Mouse (Mus musculus) forebrain, embryonic 11.5 days (tissue): ENCODE results near the gene Spns2. TPM values are rescaled to one million over a fixed set of nuclear protein-coding genes. Genes with fewer than 3 reads are reported as not detected.
"Not testable (repeated sequence)": the region's sequence is repeated elsewhere in the genome, so short reads cannot be mapped to it uniquely, and the experiment has no call there.

Experiments
- ATAC-seq: fragments of 200-750 bp; cut with Nextera tagmentation; replicated peaks from 2 replicates; pipeline ENCODE4 v1.8.0; 2017; ENCODE audit warnings: moderate TSS enrichment; ENCODE audit not compliant: low FRiP score
- DNase-seq: peaks from one replicate; pipeline ENCODE4 v3.0.0-alpha.2; 2017; ENCODE audit warnings: low spot score
- H3K27ac ChIP-seq: fragments of 300-500 bp; sonication (generic); 2 replicates; pipeline ENCODE4 v1.5.1; 2014; ENCODE audit warnings: low read depth, low read length
- H3K27me3 ChIP-seq: fragments of 300-500 bp; sonication (generic); 2 replicates; pipeline ENCODE4 v1.6.1; 2014; ENCODE audit warnings: mild to moderate bottlenecking, low read length, mixed read lengths; ENCODE audit not compliant: control insufficient read depth, insufficient read depth
- H3K36me3 ChIP-seq: fragments of 300-500 bp; sonication (generic); 2 replicates; pipeline ENCODE4 v1.6.1; 2014; ENCODE audit warnings: mild to moderate bottlenecking, low read length, moderate library complexity, mixed read lengths; ENCODE audit not compliant: control insufficient read depth, insufficient read depth
- H3K4me1 ChIP-seq: fragments of 300-500 bp; sonication (generic); replicated peaks from 2 replicates; pipeline ENCODE4 v1.6.1; 2014; ENCODE audit warnings: low read length, mixed read lengths; ENCODE audit not compliant: control insufficient read depth, insufficient read depth
- H3K4me2 ChIP-seq: fragments of 300-500 bp; sonication (generic); 2 replicates; pipeline ENCODE4 v1.6.1; 2014; ENCODE audit warnings: low read depth, mild to moderate bottlenecking, low read length, moderate library complexity, mixed read lengths; ENCODE audit not compliant: severe bottlenecking
- H3K4me3 ChIP-seq: fragments of 300-500 bp; sonication (generic); 2 replicates; pipeline ENCODE4 v1.5.1; 2014; ENCODE audit warnings: low read depth, low read length
- H3K9ac ChIP-seq: fragments of 300-500 bp; sonication (generic); 2 replicates; pipeline ENCODE4 v1.6.1; 2014; ENCODE audit warnings: low read length
- H3K9me3 ChIP-seq: fragments of 300-500 bp; sonication (generic); 2 replicates; pipeline ENCODE4 v1.6.1; 2016; ENCODE audit warnings: low read length, mixed read lengths; ENCODE audit not compliant: control insufficient read depth
- WGBS: fragments of 180-500 bp; shearing (Covaris S2); extraction: QIAGEN DNeasy Blood & Tissue Kit; methylation state at CpG from one replicate; pipeline ENCODE4 v1.1.7; 2014; 5-methylcytosine and 5-hydroxymethylcytosine counted together
- polyA plus RNA-seq: library from polyadenylated mRNA; unstranded; fragments of >200 nt; fragmentation: Nextera tagmentation; extraction: Ambion mirVana; gene quantifications from 2 replicates; pipeline ENCODE4 v1.2.1, GENCODE M21; 2014

Spns2 gene
- polyA plus RNA-seq, 1 experiment from 2014 or later, result 4.0 TPM

GRCm38 (mm10) chr11:72430311-72431068, 59.2 kb downstream of the Spns2 start:
- H3K36me3 ChIP-seq, H3K4me2 ChIP-seq, H3K27ac ChIP-seq, ATAC-seq, H3K27me3 ChIP-seq, H3K9me3 ChIP-seq, H3K4me1 ChIP-seq, H3K9ac ChIP-seq, DNase-seq, H3K4me3 ChIP-seq: not testable (repeated sequence)
- 68% methylated on average over 9 of the region's 9 CpGs for whole genome bisulfite sequencing

DNA sequence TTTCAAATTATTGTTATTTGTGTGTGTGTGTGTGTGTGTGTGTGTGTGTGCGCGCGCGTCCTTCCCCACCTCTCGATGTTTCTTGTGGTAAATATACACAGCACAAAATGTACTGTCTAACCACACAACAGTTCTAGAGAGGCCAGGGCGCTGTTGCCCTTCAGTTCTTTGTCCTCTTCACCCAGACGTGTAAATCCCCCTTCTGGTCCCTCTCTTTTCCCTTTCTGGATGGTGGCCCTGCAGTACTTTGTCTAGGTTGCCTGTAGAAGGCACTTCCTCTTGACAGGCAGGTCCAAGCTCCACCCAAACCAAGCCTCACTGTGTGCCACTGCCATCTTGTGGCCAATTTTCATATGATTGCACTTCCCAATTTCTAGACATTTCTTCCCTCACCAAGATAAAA, 60.4 kb downstream of the Spns2 start:
- Histone ChIP-seq H3K9me3 (no peaks in the 10 kb centered on the region), H3K4me1 (no peaks in the 10 kb centered on the region), H3K4me3 (no peak overlapping the region), H3K9ac (no peak overlapping the region), H3K27ac (no peak overlapping the region), H3K36me3 (no peaks in the 10 kb centered on the region), H3K27me3 (no peaks in the 10 kb centered on the region), H3K4me2 (no peak overlapping the region)
- peak; percentile 79 for ATAC-seq
- DNase-seq, result peak; percentile 83
- WGBS, result 53% methylated on average over 7 of the region's 7 CpGs

DNA sequence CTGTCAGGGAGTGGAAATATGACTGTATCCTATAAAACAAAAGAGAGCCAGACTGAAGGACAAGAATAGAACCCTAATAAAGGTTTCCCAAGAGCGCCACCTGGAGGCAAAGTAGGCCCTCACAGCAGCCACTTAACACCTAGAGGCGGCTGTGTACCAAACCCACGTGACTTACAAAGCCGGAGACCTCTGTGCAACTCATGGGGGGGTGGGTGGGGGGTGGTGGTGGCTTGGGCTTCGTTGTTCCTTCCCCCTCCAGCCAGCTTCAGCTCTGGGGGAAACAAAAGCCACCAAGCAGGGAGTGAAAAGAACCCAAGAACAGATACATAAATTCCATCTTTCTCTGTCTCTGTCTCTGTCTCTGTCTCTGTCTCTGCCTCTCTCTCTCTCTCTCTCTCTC, 61.0 kb downstream of the Spns2 start:
- H3K27me3 ChIP-seq, result no peaks in the 10 kb centered on the region
- DNase-seq, result peak; percentile 82
- H3K9ac ChIP-seq, result no peak overlapping the region
- ATAC-seq, result no peak
- no peaks in the 10 kb centered on the region for H3K4me1 ChIP-seq
- whole genome bisulfite sequencing, result 1% methylated on average over 5 of the region's 5 CpGs
- H3K27ac ChIP-seq, result no peak overlapping the region
- H3K36me3 ChIP-seq, result no peaks in the 10 kb centered on the region
- H3K9me3 ChIP-seq, result no peaks in the 10 kb centered on the region; the same call in 1 of the 2 replicates
- no peak overlapping the region for H3K4me3 ChIP-seq
- no peak overlapping the region for H3K4me2 ChIP-seq

- Histone ChIP-seq H3K27ac (no peak overlapping the region), H3K36me3 (no peaks in the 10 kb centered on the region), H3K4me2 (no peak overlapping the region), H3K4me3 (no peak overlapping the region), H3K9ac (no peak overlapping the region), H3K9me3 (no peaks in the 10 kb centered on the region; the same call in 1 of the 2 replicates), H3K27me3 (no peaks in the 10 kb centered on the region), H3K4me1 (no peaks in the 10 kb centered on the region)
- ATAC-seq, result no peak
- no peak for DNase-seq
Measured at GRCm38 (mm10) chr11:72426884-72427283, 62.8 kb downstream of the Spns2 start.

- no peak overlapping the region for H3K4me2 ChIP-seq
Measured at GRCm38 (mm10) chr11:72425201-72425600, 64.5 kb downstream of the Spns2 start.

DNA sequence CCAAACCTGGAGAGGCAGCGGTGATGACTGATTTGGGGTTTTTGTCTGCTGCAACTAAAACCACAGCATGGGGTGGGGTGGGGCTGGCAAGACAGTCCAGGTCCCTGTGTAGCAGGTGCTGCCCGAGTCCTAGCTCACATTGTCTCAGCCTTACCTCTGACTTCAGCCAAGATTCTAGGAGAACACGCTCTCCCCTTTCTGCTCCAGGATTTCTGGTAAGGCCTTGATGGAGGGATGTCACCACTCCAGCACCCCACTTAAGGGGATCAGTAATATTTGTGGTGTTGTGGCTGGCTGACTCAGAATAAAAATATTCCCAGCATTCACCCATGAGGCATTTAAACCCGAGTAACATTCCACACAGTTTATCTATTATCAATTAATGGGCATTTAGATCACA, 66.0 kb downstream of the Spns2 start:
- 79% methylated on average over 4 of the region's 4 CpGs for WGBS

More at GRCm38 (mm10) chr11:72425201-72425600, 64.5 kb downstream of the Spns2 start:
- Histone ChIP-seq H3K27ac (no peak overlapping the region), H3K4me1 (no peaks in the 10 kb centered on the region), H3K9me3 (no peaks in the 10 kb centered on the region; the same call in 1 of the 2 replicates), H3K4me3 (no peak overlapping the region), H3K27me3 (no peaks in the 10 kb centered on the region), H3K36me3 (no peaks in the 10 kb centered on the region), H3K9ac (no peak overlapping the region)
- DNase-seq (no peak), ATAC-seq (no peak)

GRCm38 (mm10) chr11:72421518-72422278, 68.0 kb downstream of the Spns2 start:
- Histone ChIP-seq H3K27ac (no peak overlapping the region), H3K9me3 (no peaks in the 10 kb centered on the region; the same call in 1 of the 2 replicates), H3K4me2 (no peak overlapping the region), H3K4me1 (peaks cover 5% of the 10 kb centered on the region), H3K36me3 (no peaks in the 10 kb centered on the region), H3K27me3 (no peaks in the 10 kb centered on the region), H3K9ac (no peak overlapping the region), H3K4me3 (no peak overlapping the region)
- DNase-seq, result no peak
- WGBS, result 89% methylated on average over 11 of the region's 11 CpGs
- no peak for ATAC-seq

More for the DNA sequence above, 66.0 kb downstream of the Spns2 start:
- no peak for ATAC-seq
- Histone ChIP-seq H3K4me1 (no peaks in the 10 kb centered on the region), H3K9ac (no peak overlapping the region), H3K4me3 (no peak overlapping the region), H3K36me3 (no peaks in the 10 kb centered on the region), H3K9me3 (no peaks in the 10 kb centered on the region; the same call in 1 of the 2 replicates), H3K4me2 (no peak overlapping the region), H3K27me3 (no peaks in the 10 kb centered on the region), H3K27ac (no peak overlapping the region)
- no peak for DNase-seq

DNA sequence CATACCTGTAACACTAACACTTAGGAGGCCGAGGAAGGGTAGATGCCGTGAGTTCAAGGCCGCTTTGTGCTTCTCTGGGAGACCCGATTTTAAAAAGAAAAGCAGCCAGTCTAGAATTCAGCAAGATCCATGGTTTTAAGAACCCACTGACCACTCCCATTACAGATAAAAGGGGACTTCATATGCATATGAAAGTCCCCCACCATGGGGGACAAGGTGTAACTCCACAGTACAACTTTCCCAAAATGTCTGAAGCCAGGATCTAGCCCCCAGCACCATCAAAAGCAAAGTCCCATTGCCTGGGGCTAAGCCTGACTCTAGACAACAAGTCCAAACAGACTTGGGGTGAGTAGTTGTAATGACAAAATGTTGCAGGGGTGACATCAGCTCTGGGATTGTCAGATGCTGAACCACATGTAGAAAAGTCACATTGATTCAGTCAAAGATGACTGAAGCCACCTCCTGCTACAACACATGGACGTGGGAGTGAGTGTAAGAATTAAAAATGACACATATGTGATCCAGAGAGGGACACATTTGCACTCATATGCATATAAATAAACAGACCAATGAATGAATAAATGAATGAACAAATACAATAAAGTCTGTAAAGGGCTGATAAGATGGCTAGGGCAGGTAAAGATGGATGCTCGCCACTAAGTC, 69.1 kb downstream of the Spns2 start:
- no peaks in the 10 kb centered on the region; the same call in 1 of the 2 replicates for H3K9me3 ChIP-seq
- H3K4me3 ChIP-seq, result no peak overlapping the region
- no peak overlapping the region for H3K9ac ChIP-seq
- H3K4me1 ChIP-seq, result peaks cover 5% of the 10 kb centered on the region
- ATAC-seq (no peak), DNase-seq (no peak)
- WGBS, result 88% methylated on average over 6 of the region's 6 CpGs
- H3K36me3 ChIP-seq, result no peaks in the 10 kb centered on the region
- H3K27ac ChIP-seq, result no peak overlapping the region
- no peak overlapping the region for H3K4me2 ChIP-seq
- no peaks in the 10 kb centered on the region for H3K27me3 ChIP-seq
